Mouse (Mus musculus) heart, adult 18-20 months (tissue): ENCODE results near the gene Tnni3k. TPM values are rescaled to one million over a fixed set of nuclear protein-coding genes. Genes with fewer than 3 reads are reported as not detected.
"Not testable (repeated sequence)": the region's sequence is repeated elsewhere in the genome, so short reads cannot be mapped to it uniquely, and the experiment has no call there.

ENCODE experiments used
- DNase-seq, 2 experiments: peaks; one replicate each; pipeline ENCODE4 v3.0.0; 2021 to 2022; ENCODE audit warnings: mixed read lengths in 1 of 2
- total RNA-seq, 2 experiments: library from RNA; stranded (reverse); gene quantifications; 2 replicates each; pipeline ENCODE4 v1.2.3; 2021

The Tnni3k gene
- total RNA-seq, 2 experiments from 2014 or later: 79.9 to 80.7 TPM

DNA sequence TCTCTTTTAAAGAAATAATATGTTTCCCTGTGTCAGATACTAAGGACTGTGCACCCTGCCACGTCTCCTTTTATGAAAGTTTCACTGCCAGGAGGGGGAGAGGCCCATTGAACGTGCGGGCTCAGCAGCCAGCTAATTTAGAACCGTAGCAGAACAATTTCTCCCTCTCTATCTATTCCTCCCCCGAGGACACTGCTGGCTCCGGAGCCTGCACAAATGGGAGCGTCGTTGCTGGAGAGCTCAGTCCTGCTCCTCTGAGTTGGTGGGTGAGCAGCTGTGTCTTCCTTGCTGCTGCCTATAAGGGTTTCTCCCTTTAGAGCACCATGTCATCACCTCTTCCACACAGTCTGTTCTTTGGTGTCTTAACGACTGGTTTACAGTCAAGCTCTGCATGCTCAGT is 220.8 kb downstream of the Tnni3k start:
- no peak for DNase-seq

DNA sequence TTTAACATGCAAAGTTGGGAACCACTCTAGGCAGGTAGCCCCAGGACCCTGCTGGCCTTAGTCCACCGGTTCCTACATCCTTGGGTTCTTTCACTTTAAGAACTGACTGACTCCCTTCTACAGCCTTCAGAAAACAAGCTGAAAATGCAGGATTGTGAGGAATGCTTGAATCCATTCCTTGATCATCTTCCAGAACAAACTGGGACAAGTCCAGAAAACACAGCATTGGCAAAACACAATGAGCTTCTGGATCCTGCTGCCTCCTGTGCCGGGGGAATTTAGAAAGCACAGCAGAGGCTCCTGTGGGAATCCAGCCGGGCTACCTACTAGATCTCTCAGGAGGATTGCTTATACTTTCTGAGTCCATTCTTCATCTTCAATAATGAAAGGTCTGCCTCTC is 229.5 kb downstream of the Tnni3k start:
- DNase-seq: peak; percentile 25 to 26

DNA sequence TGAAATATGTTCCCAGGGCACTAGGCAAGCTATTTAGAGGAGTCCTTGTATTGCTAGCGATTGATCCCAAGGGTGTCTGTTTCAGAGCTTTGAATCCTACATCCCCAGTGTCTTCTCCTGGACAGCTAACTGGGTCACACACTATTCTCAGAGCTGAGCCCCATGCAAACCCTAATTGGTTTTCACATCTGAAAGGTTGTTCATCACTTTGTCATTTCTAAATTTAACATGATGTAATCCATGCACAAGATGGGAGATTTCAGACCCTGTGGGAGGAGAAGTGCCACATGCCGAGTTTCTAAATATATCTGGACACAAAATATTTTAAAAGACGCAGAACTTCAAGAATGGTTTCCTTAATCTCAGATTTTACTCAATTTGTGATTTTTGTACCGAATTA is 230.5 kb downstream of the Tnni3k start:
- peak in 1 of 2 experiments; percentile 22 for DNase-seq

DNA sequence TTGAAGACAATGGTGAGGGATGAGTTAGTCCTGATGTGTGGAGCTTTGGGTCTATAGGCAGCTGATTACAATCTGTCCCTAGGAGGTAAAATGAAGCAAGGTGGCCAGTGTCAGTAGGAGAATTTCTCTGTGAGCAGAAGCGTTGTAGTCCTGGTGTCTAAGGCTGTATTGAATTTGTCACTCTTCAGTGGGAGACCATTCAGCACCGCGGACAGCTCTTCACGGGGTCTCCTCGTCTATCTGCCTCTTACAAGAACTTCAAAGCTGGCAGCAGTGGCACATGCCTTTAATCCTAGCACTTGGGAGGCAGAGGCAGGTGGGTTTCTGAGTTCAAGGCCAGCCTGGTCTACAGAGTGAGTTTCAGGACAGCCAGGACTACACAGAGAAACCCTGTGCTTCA is 235.5 kb downstream of the Tnni3k start:
- DNase-seq: not testable (repeated sequence)

DNA sequence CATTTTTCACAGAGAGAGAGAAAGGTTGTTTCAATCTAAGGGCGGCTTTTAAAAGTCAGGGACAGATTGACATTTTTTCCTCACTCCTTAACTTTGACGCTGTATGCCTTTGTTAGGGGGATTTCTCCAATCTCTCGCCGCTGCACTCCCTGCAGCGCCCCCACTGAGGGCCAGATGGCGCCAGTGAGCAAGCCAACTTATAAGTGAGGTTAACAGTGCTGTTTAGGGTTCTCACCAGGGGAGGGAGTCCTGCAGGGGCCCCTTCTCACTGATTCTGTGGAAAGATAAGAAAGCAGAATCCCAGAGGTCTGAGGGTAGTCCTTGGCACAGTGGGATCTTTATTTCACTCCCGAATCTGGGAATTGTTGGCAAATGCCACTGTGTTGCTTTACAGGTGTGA is 237.5 kb downstream of the Tnni3k start:
- peak; percentile 22 to 73 for DNase-seq

DNA sequence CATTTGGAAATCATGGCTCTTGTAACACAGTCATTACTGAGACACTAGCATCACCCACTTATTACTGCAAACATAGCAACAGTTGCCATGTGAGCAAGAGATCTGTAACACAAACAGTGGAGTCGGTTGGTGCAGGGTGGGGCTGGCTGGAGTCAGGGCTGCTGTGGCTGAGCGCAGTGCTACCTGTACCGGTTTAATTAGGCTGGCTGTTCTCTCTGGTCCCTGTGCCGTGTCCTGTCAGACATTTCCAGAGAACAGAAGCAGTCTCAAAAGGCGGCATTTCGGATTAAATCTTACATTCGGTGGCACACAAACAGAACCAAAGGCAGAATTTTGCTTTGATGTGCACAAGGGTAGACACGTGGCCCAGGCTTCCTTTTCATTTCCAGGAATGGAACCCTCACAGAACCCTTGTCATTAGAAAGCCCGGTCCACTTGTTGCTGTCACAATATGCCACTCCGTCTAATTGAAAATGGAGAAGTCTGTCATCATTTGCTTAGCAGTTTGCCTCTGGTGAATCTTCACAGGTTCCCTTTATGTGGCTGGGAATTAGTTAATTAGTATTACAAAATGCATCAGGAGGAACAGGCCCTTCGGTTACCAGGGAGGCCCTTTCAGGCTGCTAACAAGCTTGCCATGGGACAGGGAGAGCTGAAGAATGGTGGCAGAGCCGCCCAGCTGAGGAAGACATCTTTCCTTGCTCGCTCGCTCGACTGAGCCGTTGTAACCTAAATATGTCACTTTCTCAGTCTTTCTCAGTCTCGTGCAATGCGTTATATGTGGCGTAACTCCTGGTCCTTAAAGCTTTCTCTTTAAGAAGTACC is 238.2 kb downstream of the Tnni3k start:
- DNase-seq: peak; percentile 49 to 55

DNA sequence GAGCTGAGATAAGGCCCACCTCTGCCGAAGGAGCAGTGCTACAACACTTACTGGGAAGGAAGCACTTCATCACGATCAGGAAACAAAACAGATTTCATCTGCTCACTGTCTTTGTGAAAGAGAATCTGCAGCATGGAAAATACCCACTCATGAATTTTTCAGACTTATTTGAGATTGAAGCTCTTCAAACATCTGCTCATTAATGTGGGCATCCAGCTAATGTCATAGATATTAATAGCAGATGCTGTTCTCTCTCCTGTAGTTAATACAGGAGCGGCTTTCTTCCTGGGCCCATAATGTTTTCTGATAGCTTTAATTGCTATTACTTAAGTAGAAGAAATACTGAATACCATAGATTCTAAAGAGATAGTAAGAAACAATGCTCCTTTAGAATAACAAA is 239.0 kb downstream of the Tnni3k start:
- DNase-seq: no peak

DNA sequence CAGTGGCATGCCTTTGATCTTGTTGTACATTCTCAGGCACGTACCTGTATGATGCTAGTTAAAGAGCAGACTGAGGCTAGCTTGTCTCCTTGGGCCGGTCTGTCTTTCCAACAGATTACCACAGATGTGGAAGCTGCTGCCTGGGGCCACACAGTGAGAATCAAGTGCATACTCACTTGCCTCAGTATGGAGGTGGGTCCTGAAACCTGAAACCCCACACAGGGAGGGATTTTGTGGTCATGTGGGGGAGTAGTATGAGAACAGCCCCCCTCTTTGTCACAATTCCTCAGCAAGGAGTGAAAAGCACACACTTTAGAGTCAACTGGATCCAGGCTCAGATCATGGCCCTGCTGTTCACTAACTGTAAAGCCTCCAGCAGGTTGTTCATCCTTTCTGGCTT is 239.6 kb downstream of the Tnni3k start:
- no peak for DNase-seq

DNA sequence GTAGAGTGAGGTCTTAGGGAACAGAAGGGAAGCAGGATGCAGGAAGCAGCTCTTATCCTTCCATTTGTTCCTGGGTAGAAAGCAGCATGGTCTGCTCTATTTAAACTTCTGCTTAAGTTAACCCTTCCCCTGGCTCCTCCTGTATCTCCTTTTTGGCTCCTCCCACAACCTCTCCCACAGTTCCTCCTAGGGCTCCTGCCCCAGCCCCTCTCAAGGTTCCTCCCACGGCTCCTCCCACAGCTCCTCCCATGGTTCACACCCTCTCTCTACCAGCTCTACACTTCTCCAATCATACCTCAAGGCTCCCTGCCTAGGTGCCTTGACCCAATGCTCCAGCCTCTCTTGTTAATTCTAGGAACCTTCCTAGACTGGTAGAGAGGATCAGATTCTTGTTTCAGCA is 242.3 kb downstream of the Tnni3k start:
- DNase-seq: no peak

DNA sequence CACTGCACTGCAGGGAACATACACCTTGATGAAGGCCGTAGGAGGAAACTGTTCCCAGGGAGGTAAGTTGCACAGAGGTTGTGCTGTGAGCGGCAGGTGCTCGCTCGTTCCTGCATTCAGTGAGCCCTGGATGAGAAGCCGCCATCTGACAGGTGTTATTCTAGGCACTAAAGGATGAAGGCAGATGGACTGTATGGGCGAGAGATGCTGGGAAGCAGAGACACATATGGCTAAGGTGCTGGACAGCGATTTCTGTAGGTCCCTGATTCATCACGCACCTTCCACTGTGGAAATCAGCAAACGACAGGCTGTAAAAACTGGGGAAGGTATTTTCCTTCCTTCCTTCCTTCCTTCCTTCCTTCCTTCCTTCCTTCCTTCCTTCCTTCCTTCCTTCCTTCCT is 243.4 kb downstream of the Tnni3k start:
- DNase-seq: no peak

DNA sequence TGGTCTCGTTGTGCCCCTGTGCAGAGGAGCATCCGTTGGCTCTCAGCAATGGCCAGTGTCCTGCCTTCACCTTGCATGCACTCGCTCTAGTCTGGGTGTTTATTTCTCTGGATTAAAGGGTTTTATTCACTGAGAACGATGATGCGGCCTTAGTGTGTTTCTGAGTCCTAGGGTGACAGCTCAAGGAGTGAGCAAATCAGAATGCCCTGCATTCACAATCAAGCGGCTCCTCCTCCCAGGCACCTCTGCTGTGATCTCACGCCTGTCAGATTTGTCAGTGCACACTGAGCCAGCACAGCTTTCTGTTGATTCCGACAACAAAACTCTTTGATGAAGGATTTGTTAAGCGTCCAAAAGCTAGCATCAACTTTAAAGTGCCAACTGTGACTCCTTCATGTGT is 243.9 kb downstream of the Tnni3k start:
- no peak for DNase-seq

DNA sequence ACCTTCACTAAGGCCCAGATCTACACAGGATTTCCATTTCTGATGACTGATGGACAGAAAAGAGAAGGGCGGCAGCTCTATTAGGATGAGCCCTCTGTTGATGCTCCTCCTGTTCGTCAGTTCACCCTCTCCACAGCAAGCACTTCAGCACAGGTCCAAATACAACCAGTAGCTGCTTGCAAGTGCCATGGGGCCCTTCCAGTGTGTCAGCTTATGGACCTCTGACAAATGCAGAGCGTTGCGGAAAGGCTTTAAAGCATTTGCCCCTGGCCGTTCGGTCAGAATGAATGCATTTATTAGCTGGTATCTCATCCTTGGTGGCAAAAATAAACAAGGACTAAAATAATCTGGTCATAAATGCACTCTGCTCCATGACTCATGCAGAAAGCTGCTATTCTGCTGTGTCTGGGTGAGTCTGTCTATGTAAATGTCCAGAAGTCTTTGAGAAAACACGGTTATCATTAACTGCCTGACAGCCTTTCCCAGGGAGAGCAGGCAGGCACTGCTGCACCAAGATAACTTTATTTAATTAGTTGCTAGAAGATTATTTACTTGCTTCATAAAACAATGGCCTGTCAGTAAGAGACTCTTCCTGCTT is 244.8 kb downstream of the Tnni3k start:
- DNase-seq: no peak

DNA sequence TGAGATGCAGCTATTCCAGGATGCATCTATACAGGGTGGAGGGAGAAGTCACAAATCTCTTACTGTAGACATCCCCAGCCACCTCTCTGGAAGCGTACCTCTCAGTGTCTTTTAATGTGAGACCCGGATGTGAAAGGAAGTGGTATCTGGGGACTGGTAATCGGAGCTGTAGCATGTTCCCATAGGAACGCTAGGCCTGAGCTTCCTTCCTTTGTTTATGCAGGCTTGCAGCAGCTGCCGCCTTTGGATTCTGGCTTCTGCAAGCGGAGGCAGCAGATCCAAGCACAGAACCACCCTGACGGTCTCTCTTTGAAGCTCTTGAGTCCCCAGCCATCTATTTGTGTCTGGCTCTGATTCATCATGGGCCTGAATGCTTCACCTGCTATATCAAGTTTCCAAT is 248.6 kb downstream of the Tnni3k start:
- peak in 1 of 2 experiments; percentile 19 for DNase-seq

DNA sequence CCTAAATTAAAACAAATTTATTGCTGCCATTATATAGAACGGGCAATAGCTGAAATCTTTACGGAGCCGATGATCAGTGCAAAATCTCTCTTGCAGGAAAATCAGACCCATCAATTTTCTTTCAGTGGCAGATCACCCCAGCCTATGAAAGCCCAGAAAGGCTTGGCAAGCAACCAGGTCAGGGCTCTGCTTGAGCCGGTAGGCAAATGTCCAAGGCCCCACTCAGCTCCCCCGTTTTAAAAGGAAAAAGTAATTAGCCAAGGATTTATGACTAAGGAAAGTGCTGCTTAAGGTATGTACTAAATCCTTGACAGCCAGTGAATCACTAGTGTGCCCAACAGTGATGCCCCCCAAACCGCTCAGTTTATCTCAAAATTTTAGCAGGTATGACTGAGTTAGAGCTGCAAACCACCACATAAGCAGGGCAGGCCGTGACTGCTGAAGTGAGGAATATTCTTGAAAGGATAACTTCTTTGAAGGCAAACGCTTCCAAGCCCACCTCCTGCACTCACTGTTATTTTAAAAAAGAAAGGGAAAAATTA is 254.2 kb downstream of the Tnni3k start:
- no peak for DNase-seq

DNA sequence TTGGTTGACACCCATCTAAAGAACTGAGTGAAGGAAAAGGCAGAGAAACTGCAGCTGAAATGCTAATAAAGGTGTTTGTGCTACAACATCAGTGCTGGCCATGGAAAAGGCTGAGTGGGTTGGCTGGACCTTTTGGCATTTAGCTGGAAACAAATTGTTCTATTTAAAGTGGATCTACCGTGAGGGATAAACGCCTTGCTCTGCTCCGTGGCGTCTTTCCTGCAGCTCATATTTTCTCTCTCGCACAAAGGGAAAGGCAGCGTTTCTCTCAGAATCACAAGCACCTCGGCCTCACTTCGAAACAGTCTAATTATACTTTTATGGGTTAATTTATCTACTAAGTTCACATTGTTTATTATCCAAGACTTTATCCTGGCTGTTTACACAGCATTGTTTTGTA is 254.8 kb downstream of the Tnni3k start:
- no peak for DNase-seq

DNA sequence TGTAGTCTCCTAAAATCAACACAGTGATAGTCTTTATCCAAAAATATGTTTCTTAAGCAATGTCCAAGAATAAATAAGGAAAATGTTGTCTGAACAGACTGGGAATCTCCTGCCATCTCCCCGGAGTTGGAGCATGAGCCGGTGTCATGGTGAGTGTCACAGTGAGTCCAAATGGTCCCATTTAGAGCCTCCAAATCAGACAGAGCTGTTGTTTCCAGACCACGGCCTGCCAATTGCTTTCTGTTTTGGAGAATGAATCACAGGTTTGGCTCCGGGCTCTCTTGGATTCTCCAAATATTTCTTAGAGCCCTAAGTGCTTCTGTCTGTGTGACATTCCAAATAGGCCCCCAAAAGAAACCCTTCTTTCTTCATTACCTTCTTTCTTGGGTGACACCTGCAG is 256.4 kb downstream of the Tnni3k start:
- DNase-seq: peak in 1 of 2 experiments; percentile 2

DNA sequence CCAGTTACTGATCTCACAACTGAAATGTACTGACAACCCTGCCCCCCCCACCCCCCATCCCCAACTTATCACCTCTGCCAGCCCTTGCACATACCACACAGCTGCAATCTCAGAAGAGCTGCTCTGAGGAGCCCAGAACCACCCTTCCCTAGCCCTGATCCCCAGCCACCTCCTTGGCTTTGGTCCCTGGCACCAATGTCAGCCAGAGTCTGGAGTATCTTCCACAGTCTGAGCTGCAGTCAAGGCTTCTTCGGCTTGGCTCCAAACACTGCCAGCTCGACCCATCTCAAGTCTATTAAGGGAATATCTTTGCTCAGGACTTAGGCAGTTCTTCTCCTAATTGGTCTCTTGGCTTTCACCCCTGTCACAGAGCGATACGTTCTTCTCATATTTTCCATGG is 261.6 kb downstream of the Tnni3k start:
- no peak for DNase-seq

DNA sequence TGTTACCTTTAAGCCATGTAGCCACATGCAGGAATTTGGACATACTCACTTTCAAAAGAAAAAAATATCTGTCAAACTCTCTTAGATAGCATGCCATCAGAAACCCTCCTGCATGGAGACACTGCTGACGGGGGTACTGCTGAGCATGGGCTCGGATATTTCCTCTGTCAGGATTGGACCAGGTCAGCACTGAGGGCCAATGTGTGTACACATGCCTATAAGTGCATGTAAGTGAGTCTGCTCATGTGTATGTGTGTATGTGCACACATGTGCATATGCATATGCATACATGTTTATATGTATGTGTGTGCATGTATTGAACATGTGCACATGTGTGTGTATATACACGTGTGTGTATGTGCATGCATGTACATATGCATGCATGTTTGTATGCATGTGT is 267.6 kb downstream of the Tnni3k start:
- DNase-seq: no peak

DNA sequence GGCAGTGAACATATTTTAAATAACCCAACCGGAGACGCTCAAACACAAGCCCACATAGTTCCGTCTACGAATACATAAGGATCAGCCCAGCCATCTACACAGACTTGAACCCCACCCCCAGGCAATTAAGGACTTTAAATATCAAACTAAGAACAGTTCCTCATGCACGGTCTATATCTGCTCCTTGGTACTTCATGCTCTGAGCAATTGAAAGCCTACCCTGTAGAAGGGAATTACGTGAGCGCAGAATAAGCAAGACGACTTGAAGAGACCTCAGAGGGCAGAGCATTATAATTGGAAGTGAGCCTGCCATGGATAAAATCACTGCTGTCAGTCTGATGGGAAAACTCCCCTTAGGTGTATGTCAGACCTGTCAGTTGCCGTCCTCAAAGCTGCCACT is 268.9 kb downstream of the Tnni3k start:
- DNase-seq: no peak

DNA sequence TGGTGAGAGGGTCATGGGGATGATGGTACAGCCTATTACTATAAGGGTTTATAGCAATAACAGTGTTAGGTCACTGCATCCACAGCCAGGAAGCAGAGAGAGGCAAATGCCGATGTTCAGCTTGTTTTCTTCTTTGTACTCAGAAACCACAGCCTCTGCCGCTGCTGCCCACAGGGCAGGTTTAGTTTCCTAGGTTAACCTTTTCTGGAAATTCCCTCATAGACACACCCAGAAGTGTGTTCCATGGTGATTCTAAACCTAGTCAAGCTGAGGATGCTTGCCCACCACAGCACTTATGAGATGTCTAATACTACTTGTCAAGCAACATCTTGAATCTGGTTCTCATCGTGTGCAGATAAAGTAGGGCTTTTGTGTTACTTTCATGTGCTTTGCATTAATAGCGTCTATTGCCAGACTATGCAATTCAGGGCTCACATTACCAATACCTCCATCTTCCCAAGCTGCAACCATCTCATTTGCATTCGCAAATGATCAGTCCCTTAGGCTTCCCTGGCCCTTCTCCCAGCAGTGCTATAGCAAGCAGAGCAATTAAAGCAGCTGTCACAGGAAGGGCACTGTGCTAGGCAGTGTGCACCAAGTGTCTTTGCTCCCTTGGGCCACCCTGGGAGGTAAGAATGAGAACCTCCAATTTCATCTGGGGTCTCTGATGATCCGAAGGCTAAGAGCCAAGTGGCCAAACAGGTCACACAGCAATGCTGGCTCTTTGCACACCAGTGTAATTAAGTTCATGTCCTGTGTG is 276.2 kb downstream of the Tnni3k start:
- DNase-seq: no peak

DNA sequence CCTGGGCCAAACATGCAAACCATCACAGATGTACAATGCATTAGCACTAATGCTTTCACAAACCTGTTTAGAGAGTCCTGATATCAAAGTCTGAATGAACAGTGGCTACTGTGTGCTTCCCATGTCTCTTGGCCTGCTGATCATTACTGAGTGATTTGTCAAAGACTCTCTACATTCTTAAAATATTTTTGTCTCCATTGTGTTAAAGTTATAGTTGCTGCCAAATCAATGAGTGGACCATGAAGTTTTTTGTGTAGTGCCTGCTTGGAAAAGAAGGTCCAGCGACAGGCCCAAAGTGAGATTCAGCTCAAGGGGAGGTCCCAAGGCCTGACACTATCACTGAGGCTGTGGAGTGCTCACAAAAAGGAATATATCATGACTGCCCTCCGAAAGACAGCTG is 283.6 kb downstream of the Tnni3k start:
- DNase-seq: no peak

DNA sequence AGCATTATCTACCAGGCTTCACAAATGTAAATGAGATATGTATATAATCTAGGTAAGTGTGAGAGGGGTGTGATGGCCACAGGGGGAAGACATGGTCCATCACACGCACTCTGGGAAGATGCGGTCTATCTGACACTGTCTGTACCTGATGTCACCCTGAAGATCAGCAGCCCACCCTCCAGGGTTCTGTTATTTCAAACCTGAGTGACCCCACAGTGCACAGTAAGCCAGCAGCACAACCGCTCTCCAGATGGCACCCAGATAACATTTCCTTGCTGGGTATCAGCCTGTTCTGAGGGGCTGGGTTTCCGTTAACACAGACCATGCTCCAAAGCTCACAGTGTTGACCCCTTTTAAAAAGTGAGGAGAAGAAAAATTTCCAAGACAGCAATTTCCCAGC is 288.9 kb downstream of the Tnni3k start:
- DNase-seq: no peak

DNA sequence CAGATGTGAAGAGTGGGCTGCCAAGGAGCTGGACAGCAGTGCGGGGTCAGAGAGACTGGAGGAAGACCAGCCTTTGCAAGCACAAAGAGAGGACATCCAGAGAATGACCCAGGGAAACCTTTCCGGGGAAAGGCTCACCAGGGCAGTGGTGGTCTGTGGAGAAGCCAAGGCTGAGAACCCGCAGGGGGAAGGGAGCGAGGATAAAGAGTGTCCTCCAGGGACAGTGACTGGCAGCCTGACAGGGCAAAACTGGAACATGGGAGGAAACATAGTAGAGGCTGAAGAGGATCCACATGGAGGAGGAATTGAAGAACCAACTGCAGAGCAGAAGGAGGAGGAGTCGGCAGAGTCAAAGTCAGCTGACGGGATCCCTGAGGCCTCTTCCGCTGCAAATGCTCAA is 291.1 kb downstream of the Tnni3k start:
- peak; percentile 7 to 14 for DNase-seq
